Mouse (Mus musculus): ENCODE data around the gene Usp50. TPM values are rescaled to one million over a fixed set of nuclear protein-coding genes. Genes with fewer than 3 reads are reported as not detected.

The Usp50 gene
- total and polyA plus RNA-seq, 2 experiments from 2014 or later = 0.11 to 2.0 TPM

- Histone ChIP-seq H3K4me2 (ENCODE audit: low read depth, low read length, poor library complexity, severe bottlenecking) (peak overlapping the region; percentile 57), H3K9ac (replicated peaks; ENCODE audit: low read length, poor library complexity, severe bottlenecking) (peak overlapping the region; percentile 80), H3K4me3 (ENCODE audit: low read depth, low read length) (peak overlapping the region; percentile 72), H3K27me3 (ENCODE audit: insufficient read depth, low read length) (no peaks in the 10 kb centered on the region), H3K27ac (ENCODE audit: low read depth, low read length) (peak overlapping the region; percentile 84), H3K36me3 (ENCODE audit: insufficient read depth, low read length) (no peaks in the 10 kb centered on the region), H3K4me1 (ENCODE audit: insufficient read depth, low read length) (no peaks in the 10 kb centered on the region), H3K9me3 (ENCODE audit: low read length) (no peaks in the 10 kb centered on the region)
- 1% methylated on average over 21 of the region's 23 CpGs for WGBS
- DNase-seq (ENCODE audit: low spot score) (no peak), ATAC-seq (ENCODE audit: low FRiP score) (peak; percentile 82)
- TF ChIP-seq CTCF (IDR thresholded peaks at IDR 0.05) = no peak
These were observed 75.9 kb downstream of the Usp50 start for GRCm38 (mm10) chr2:126707438-126707779.

GRCm38 (mm10) chr2:126706759-126707437, 76.4 kb downstream of the Usp50 start, which contains the start of gene Usp8:
Gene Usp8 (plus strand): TSS chr2:126707328.
- ATAC-seq (ENCODE audit: low FRiP score) = peak; percentile 100
- peak; percentile 99 for DNase-seq (ENCODE audit: low spot score)
- peak; percentile 3; the same call in 1 of the 2 replicates for TF ChIP-seq CTCF (IDR thresholded peaks at IDR 0.05)
- Histone ChIP-seq H3K4me3 (ENCODE audit: low read depth, low read length) (peak within 1 kb of the TSS; percentile 72), H3K36me3 (ENCODE audit: insufficient read depth, low read length) (no peaks in the 10 kb centered on the region), H3K4me1 (ENCODE audit: insufficient read depth, low read length) (no peaks in the 10 kb centered on the region), H3K4me2 (ENCODE audit: low read depth, low read length, poor library complexity, severe bottlenecking) (peak within 1 kb of the TSS; percentile 57), H3K9me3 (ENCODE audit: low read length) (no peaks in the 10 kb centered on the region), H3K9ac (replicated peaks; ENCODE audit: low read length, poor library complexity, severe bottlenecking) (peak within 1 kb of the TSS; percentile 80), H3K27ac (ENCODE audit: low read depth, low read length) (peak within 1 kb of the TSS; percentile 84), H3K27me3 (ENCODE audit: insufficient read depth, low read length) (no peaks in the 10 kb centered on the region)
- 3% methylated on average over 47 of the region's 47 CpGs for WGBS

DNA sequence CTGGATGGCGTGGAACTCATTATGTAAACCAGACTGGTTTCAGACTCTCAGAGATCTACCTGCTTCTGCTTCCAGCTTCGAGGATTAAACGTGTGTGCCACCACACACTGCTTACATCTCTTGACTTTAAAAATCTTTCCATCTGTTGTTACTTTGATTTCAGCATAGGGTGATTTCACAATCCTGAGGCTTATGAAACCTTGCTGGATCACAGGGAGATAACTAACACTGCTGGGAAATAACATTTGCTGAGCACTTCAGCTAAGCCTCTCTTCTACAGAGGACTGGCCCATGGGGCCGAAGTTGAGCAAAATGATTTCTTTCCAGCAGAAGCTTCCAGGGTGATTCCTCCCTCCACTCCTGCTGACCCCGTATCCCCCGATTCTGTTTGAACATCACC, 88.0 kb downstream of the Usp50 start:
- Histone ChIP-seq H3K36me3 (ENCODE audit: insufficient read depth, low read length) (no peaks in the 10 kb centered on the region), H3K4me2 (ENCODE audit: low read depth, low read length, poor library complexity, severe bottlenecking) (no peak overlapping the region), H3K27ac (ENCODE audit: low read depth, low read length) (no peak overlapping the region), H3K27me3 (ENCODE audit: insufficient read depth, low read length) (no peaks in the 10 kb centered on the region), H3K9ac (replicated peaks; ENCODE audit: low read length, poor library complexity, severe bottlenecking) (no peak overlapping the region), H3K4me3 (ENCODE audit: low read depth, low read length) (no peak overlapping the region), H3K9me3 (ENCODE audit: low read length) (no peaks in the 10 kb centered on the region), H3K4me1 (ENCODE audit: insufficient read depth, low read length) (no peaks in the 10 kb centered on the region)
- DNase-seq (ENCODE audit: low spot score) (no peak), ATAC-seq (ENCODE audit: low FRiP score) (no peak)
- no peak for TF ChIP-seq CTCF (IDR thresholded peaks at IDR 0.05)
- 85% methylated on average over 6 of the region's 6 CpGs for WGBS

DNA sequence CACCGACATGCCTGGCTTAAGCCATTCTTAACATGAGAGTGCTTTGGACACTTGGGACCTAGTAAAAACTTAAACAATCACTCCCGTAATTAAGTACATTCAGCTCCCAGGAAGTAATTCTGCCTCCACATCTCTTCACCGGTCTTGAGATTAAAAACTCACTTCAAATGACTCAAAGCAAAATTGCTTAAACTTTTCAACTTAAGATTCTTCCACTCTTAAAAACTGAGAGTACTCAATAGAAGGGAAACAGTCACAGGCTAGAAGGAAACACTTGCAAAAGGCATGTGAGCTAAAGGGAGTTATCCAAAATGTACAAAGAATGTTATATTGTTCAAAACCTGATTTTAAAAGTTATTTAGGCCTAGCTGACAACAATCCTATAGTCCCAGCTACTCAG, 92.0 kb downstream of the Usp50 start:
- H3K4me3 ChIP-seq (ENCODE audit: low read depth, low read length) = no peak overlapping the region
- H3K27me3 ChIP-seq (ENCODE audit: insufficient read depth, low read length) = no peaks in the 10 kb centered on the region
- H3K36me3 ChIP-seq (ENCODE audit: insufficient read depth, low read length) = no peaks in the 10 kb centered on the region
- no peak for ATAC-seq (ENCODE audit: low FRiP score)
- no peak for TF ChIP-seq CTCF (IDR thresholded peaks at IDR 0.05)
- H3K9me3 ChIP-seq (ENCODE audit: low read length) = no peaks in the 10 kb centered on the region
- DNase-seq (ENCODE audit: low spot score) = no peak
- H3K27ac ChIP-seq (ENCODE audit: low read depth, low read length) = no peak overlapping the region
- H3K4me2 ChIP-seq (ENCODE audit: low read depth, low read length, poor library complexity, severe bottlenecking) = no peak overlapping the region
- WGBS = 86% methylated on average over 3 of the region's 3 CpGs
- H3K4me1 ChIP-seq (ENCODE audit: insufficient read depth, low read length) = no peaks in the 10 kb centered on the region
- H3K9ac ChIP-seq (replicated peaks; ENCODE audit: low read length, poor library complexity, severe bottlenecking) = no peak overlapping the region

GRCm38 (mm10) chr2:126682937-126683336, 100.3 kb downstream of the Usp50 start:
- TF ChIP-seq CTCF (IDR thresholded peaks at IDR 0.05) = no peak
- ATAC-seq (ENCODE audit: low FRiP score) (no peak), DNase-seq (ENCODE audit: low spot score) (no peak)
- Histone ChIP-seq H3K27me3 (ENCODE audit: insufficient read depth, low read length) (no peaks in the 10 kb centered on the region), H3K4me1 (ENCODE audit: insufficient read depth, low read length) (no peaks in the 10 kb centered on the region), H3K9me3 (ENCODE audit: low read length) (no peaks in the 10 kb centered on the region), H3K27ac (ENCODE audit: low read depth, low read length) (no peak overlapping the region), H3K4me3 (ENCODE audit: low read depth, low read length) (no peak overlapping the region), H3K9ac (replicated peaks; ENCODE audit: low read length, poor library complexity, severe bottlenecking) (no peak overlapping the region), H3K4me2 (ENCODE audit: low read depth, low read length, poor library complexity, severe bottlenecking) (no peak overlapping the region), H3K36me3 (ENCODE audit: insufficient read depth, low read length) (no peaks in the 10 kb centered on the region)
- 88% methylated on average over 1 of the region's 1 CpGs for WGBS

DNA sequence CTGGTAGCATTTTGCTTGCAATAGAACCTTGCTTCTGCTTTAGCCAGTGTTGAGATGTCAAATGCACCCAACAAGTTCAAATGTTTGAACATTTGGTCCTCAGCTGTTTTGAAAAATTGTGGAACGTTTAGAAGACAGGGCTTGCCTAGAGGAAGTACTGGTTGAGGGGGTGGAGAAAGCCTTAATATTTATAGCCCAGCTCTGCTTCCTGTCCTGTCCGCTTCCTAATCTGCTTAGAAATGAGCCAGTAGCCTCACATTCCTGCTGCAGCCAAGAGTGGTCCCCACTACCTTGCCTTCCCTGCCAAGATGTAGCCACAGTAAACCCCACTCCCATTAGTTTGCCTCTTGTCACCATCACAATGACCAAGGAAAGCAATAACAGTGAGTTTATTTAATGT, 100.9 kb downstream of the Usp50 start:
- no peak for TF ChIP-seq CTCF (IDR thresholded peaks at IDR 0.05)
- DNase-seq (ENCODE audit: low spot score) (no peak), ATAC-seq (ENCODE audit: low FRiP score) (no peak)
- Histone ChIP-seq H3K9ac (replicated peaks; ENCODE audit: low read length, poor library complexity, severe bottlenecking) (no peak overlapping the region), H3K36me3 (ENCODE audit: insufficient read depth, low read length) (no peaks in the 10 kb centered on the region), H3K4me1 (ENCODE audit: insufficient read depth, low read length) (no peaks in the 10 kb centered on the region), H3K27me3 (ENCODE audit: insufficient read depth, low read length) (no peaks in the 10 kb centered on the region), H3K27ac (ENCODE audit: low read depth, low read length) (no peak overlapping the region), H3K9me3 (ENCODE audit: low read length) (no peaks in the 10 kb centered on the region), H3K4me3 (ENCODE audit: low read depth, low read length) (no peak overlapping the region), H3K4me2 (ENCODE audit: low read depth, low read length, poor library complexity, severe bottlenecking) (no peak overlapping the region)
- 91% methylated on average over 2 of the region's 2 CpGs for WGBS

Data from midbrain, postnatal 0 days (tissue).